Mouse (Mus musculus): ENCODE measurements at regions not wholly inside any gene's neighbourhood (a gene's known extent, or its start where the extent isn't known, plus 50 kb on each side); places are given as distances from the start of the nearest gene placed in this dataset.
A peak's percentile ranks its signal among the peaks of the same experiment; 100 is the strongest.

DNA sequence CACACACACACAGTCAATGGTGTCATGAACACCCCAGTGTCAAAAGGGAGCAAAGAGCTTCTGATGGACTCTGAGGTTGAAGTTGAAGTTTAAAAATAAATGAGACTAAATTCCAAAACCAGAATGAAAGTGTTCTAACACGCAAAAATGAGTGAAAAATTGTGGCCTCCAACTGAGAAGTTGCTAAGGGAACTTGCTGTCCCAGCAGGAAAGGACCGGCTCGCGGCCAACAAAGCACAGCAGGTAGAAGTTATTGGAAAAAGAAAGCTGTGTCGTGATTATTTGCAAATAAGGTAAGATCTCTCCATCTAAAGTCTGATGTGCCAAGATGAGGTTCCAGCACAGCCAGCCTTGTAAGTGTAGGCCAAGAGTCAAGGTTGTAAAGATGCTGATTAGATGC, 169.7 kb downstream of the Nrp2 start:
- DNase-seq (ENCODE audit: low read depth, low spot score), result no peak

DNA sequence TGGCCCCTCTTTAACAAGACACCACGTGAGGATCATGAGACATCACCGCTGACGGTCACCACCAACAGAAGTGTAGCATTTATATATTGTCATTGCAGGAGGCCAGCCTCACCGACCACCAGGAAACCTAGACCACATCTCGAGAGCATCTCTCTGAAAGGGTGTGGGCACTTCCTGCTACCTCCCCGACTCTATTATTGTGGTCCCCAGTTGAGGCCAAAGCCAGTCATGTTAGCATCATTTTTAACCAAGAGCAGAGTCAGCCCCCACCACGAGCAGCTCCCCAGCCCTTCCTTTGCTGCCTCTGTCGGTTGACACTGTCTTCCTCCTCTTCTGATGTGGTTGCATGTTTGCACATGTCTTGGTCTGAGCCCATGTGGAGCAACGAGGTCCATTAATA, 172.5 kb downstream of the Nrp2 start:
- no peak for DNase-seq (ENCODE audit: low read depth, low spot score)

DNA sequence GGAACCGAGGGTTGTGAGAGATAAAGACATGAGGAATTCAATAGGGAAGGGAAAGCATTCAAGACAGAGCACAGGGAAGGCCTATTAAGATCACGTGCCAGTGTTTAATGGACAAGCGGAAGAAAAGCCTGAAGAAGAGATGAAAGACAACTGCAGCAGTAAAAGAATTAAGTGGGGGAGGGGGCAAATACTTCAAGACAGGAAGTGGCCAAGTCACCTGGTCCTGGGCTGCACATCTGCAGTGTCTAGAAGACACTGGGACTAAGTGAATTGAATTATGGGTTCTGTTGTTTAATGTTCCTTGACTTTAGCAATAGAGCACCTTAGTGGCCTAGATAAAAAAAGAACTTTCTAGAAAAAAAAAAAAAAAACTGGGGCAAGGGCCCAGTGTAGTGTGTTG, 173.6 kb downstream of the Nrp2 start:
- DNase-seq (ENCODE audit: low read depth, low spot score), result no peak

DNA sequence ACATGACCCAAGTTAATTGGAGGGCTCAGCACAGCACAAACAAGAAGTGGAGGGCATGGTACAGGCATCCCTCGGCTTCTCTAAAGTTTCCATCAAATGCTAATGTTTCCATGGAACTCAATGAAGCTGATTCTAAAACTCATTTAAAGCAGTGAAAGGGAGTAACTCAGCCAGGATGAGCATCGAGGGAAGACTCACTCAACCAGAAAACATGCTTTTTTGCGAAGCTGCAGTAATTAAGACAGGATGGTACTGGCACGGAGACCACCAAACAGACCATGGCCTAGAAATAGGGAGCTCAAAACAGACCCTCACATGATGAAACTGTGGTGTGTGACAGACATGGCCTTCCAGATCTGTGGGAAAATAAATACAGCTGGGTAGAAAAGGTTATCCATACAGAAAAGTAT, 177.8 kb downstream of the Nrp2 start:
- no peak for DNase-seq (ENCODE audit: low read depth, low spot score)

DNA sequence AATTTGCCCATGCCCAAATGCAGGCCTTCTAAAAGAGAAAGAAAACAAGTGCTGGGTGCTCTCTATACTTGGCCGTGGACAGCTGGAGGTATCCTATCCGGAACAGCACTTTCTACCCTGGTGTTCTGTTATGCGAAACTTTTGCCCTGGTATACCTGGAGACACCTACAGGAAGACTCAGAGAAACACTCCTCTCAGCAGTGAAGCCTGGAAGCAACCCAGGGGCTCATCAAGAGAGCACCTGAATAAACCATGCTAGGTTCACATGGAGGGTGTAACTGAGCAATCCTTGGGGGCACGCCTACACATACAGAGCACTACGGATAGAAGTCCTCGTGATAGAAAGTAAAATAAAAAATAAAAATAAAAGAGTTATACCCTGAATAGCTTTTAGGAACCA, 178.4 kb downstream of the Nrp2 start:
- no peak for DNase-seq (ENCODE audit: low read depth, low spot score)

DNA sequence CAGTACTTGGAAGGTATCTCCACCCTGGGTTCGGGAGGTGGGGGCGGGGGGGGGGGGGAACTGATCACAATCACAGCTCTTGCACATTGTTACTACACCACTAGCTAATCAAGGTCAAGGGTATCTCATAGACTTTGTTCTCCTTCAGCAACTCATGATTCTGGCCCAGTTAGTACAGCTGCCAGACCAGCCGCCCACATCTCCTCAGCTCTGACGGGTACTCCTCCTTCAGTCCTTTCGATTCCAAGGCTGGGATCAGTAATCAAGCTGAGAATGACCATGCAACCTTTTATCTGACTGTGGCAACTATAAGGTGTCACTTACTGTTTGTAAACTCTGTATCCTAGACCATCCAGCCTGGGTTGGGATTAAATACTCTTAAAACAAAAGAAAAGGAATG, 178.9 kb downstream of the Nrp2 start:
- no peak for DNase-seq (ENCODE audit: low read depth, low spot score)

DNA sequence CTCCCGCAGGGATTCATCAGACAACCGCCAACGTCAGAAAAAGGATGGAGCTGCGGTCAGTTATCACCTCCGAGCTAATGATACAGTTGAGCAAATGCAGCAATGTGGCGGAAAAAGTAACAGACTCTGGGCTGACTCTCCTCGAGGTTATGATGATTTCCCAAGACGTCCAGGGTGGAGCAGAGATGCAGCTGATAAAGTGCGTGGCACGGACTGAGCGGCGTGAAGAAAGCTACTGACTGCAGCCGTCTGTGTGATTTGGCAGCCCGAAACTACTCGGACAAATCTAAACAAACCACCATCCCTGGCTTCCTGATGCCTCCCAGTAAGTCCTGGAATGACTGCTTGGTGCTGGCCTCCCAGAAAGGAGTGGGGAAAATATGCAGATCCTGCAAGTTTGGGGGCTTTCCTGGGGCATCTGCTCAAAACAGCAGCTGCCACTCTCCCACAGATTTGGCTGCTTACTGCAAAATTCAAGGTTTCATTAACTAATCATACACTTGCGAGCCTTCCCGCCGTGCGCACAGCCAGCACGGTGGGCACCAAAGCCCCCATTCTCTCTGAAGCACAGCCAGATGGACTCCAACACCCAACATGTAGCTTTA, 181.9 kb downstream of the Nrp2 start:
- no peak for DNase-seq (ENCODE audit: low read depth, low spot score)

DNA sequence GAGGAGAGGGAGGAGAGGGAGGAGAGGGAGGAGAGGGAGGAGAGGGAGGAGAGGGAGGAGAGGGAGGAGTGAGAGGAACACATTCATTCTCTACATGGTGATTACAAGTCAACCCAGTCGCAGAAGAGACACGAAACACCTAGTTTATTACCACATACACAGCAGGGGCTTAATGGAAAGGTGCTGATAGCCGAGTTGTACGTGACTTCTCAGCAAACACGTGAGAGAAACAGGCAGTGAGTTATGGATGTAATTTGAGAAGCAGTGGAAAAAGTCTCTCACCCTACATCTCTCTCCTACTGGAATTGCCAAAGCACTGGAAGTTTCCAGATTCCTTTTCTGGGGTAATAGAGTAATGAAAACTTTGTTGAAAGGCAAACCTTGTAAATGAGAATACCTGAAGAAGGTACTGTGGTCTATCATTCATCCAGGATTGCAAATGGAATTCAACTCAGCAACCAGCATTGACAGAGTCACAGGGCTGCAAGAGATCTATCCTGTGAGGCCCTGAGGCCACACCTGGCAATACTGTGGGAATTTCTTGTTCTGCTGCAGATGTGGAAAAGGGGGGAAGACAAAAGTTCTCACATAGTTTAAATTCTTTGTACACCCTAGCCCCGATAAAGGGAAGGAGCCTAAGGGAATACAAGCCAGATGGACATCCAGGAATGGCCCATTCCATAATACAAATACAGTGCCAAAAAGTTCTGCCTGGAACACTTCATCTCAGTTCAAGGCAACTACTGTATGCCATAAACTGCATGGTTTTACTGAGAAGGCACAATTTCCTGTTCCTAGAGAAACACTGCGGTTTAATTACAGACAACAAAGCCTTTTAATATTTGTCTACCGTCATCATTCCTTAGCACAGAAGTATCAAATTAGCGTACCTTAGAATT, 184.7 kb downstream of the Nrp2 start:
- peak; percentile 36 for DNase-seq (ENCODE audit: low read depth, low spot score)

DNA sequence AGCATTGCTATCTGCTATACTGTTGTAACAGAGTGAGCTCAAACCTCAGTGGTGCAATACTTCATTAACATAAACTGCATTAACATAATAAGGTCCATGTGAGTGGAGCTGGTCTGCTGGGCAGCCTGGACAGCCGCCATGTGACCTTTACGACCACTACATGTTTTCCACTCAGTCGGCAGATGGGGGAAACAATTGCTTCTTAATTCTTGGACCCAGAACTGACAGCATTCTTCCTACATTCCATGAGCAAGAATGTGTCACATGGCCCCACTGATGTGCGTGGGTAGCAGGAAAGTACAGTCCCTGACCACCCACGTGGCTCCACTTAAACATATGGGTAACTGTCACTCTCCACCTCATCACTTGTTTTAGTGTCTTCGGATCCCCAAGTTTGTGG, 198.3 kb downstream of the Nrp2 start:
- DNase-seq (ENCODE audit: low read depth, low spot score), result peak; percentile 35

DNA sequence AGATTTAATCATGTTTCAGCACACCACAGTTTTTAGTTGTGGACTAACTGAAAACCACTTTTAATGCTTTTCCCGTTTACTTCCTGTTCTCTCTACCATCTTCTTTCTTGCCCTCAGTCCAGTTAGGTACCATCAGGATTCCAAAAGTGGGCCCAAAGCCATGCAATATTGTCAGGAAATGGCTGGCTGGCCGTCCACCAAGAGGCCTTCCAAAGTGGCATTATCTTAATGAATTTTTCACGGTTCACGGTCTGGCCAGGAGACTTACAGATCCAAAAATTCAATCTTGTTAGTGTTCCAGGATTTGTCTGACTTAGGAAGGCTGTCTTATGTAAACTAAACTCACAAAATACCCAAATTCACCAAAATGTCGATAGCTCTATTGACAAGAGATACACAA, 198.8 kb downstream of the Nrp2 start:
- no peak for DNase-seq (ENCODE audit: low read depth, low spot score)

DNA sequence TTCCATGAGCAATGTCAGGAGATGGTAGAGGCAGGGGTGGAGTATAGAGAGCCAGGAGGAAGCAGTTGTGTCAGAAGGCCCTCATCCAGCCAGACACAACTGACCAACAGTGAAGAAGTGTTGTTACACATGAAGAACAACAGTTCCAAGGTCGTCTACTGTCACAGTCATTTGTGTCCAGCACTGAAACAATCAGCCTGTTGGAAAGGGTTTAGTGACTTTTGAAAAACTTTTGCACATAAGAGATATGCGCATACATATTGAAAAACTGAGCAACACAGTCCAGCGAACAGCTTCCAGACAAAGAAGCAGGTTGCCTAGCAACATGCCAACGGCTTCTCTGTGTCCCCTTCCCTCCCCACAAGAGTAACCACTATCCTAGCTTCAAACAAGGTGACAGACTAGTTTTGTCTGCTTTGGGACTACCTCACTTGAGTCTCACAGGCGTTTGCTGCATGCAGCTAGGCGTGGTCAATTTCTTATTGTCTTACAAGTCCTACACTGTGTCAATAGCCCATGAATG, 199.9 kb downstream of the Nrp2 start:
- no peak for DNase-seq (ENCODE audit: low read depth, low spot score)

DNA sequence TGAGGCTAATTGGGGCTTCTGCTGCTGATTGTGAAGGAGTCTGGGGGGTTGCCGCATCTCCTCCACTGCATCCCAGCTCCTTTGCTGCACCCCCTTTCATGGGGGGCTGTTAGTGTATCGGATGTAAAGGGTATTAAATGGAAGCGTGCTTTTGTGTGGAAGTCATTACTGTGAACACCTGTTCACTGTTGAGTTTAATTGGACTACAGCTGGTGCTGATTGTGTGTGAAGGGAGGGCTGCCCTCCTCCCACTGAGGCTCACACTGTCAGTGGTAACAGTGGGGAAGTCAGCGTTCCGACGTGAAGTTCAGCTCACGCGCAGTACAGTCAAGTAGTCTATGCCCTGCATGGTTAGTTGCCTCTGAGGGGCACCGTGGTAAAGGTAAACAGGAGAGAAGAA, 202.7 kb downstream of the Nrp2 start:
- DNase-seq (ENCODE audit: low read depth, low spot score), result no peak

DNA sequence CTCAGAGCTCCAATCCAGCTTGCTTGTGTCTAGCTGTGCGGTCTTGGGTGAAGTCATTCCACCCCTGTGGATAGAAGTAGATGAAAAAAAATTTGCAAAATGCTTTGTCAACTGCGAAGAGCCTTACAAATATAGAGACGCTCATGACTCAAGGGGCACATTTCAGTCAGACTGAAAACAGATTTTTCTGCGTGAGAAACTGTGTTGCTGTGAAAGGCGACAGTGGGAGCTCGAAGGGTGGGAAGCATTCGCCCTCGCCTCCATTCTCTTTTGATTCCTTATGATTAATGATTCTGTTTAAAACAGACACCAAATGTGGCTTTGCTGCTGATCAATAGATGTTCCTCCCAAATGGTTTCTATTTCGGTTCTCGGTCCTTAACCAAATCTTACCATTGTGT, 204.2 kb downstream of the Nrp2 start:
- DNase-seq (ENCODE audit: low read depth, low spot score), result no peak
